Mouse (Mus musculus) G1E (cell line): ENCODE data around the gene Ntrk3.

Source experiments
- CTCF ChIP-seq: IDR thresholded peaks from 2 replicates; pipeline ENCODE4 v1.5.1; 2012; ENCODE audit warnings: low read depth, low read length, inconsistent platforms, mixed read lengths
- GATA1 ChIP-seq: IDR thresholded peaks from 2 replicates; pipeline ENCODE4 v1.6.1; 2012; ENCODE audit warnings: borderline replicate concordance, low read length, inconsistent platforms, mixed read lengths
- TAL1 ChIP-seq: conservative IDR thresholded peaks from 2 replicates; pipeline ENCODE4 v1.6.1; 2012; ENCODE audit warnings: low read depth, low read length, inconsistent platforms, mixed read lengths

GRCm38 (mm10) chr7:78722051-78722450, 15.8 kb downstream of the Ntrk3 start:
- TF ChIP-seq CTCF (no peak), TAL1 (no peak), GATA1 (no peak)
